ENCODE assay signal across 8 mouse cellular contexts in the genomic region with DNA sequence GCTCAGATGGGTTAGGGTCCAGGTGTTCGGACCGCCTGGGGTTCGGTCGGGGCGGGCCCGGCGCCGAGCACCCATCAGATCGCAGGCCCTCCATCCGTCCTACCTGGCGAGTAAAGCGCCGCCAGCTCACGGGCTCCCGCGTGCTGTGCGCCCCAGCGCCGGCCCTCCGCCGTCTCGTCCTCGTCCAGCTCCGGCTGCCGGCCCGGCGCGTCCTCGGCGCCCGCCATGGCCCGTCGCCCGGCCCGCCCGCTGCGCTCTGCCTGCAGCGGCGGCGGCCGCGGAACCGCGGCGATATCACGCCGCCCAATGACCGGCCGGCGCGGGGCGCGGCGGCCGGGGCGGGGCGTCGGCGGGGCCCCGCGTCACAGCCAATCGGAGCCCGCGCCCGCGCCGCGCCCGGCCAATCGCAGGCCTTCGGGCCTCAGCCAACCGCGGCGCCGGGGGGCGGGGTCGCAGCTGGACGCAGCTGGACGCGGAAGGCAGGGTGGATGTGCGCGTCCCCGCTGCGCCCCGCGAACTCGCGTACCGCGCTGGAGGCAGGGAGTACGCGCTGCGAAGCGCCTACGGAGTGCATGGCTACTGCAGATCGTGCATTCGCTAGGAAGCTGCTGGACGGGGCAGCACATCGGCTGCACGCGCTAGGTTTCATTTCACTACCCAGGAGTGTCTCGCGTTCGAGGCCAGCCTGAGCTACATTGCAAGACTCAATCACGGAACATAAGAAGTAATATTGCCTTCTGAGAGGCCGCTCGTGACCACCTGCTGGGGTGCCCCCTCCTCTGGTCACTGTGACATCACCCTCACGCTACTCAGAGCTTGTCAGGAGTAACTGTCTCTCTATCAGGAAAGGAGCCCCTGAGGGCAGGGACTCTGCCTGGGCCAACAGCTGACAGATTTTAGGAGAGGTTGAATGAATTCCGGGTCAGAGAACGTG. TPM values are rescaled to one million over a fixed set of nuclear protein-coding genes. Genes with fewer than 3 reads are reported as not detected.
DNase-seq lines count a peak whose midpoint lies in the region; TF ChIP-seq lines count a peak whose summit lies in the region.

A gene (minus strand): TSS at position 227 of the 934 bp plus-strand sequence.

- DNase-seq in B cell, adult 2 months = peak; percentile 94 to 95
- peak; percentile 93 to 94 for DNase-seq in heart, adult 9 months (ENCODE audit: low spot score in 2 of 2)
- peak; percentile 95 for DNase-seq in kidney, adult 9 months
- peak; percentile 98 for DNase-seq in liver
- peak; percentile 71 to 86 for DNase-seq in monocyte, adult 2 months (ENCODE audit: low read depth in 1 of 2, low spot score in 2 of 2)
- peak; percentile 92 to 93 for DNase-seq in spleen, postnatal 14 days (ENCODE audit: low spot score in 2 of 2)

- H3K4me1 ChIP-seq in bone marrow macrophage, adult 2 months (ENCODE audit: control insufficient read depth, insufficient read depth, low read length) = peaks cover 23% of the 10 kb centered on the region
- H3K4me1 ChIP-seq in embryonic fibroblast, embryonic 13.5 days (ENCODE audit: control insufficient read depth, insufficient read depth, low read length) = peaks cover 6% of the 10 kb centered on the region; the same call in 1 of the 2 replicates

- peak within 1 kb of the TSS; percentile 99 for H3K27ac ChIP-seq in bone marrow macrophage, adult 2 months (ENCODE audit: insufficient read depth, low read depth, low read length)
- no peak within 1 kb of the TSS for H3K27ac ChIP-seq in embryonic fibroblast, embryonic 13.5 days (ENCODE audit: insufficient read depth, low read length)

- H3K4me3 ChIP-seq in bone marrow macrophage, adult 2 months (ENCODE audit: insufficient read depth, low read length) = peak within 1 kb of the TSS; percentile 79
- peak within 1 kb of the TSS; percentile 92 for H3K4me3 ChIP-seq in embryonic fibroblast, embryonic 13.5 days (ENCODE audit: insufficient read depth, low read length)

- peak; percentile 73; the same call in 1 of the 2 replicates for TF ChIP-seq POLR2A in bone marrow macrophage, adult 2 months (IDR thresholded peaks at IDR 0.05; ENCODE audit: borderline replicate concordance, low read depth, low read length)
- peak; percentile 93 for TF ChIP-seq POLR2A in embryonic fibroblast, embryonic 13.5 days (IDR thresholded peaks at IDR 0.05; ENCODE audit: low read depth, low read length)

- TF ChIP-seq CTCF in bone marrow macrophage, adult 2 months (IDR thresholded peaks at IDR 0.05; ENCODE audit: low read depth, low read length) = no peak
- TF ChIP-seq CTCF in embryonic fibroblast, embryonic 13.5 days (IDR thresholded peaks at IDR 0.05; ENCODE audit: borderline replicate concordance, insufficient read depth, low read length) = no peak

RNA-seq across cellular contexts. Expression of the gene that starts here (rescaled TPM):
- polyA plus RNA-seq in bone marrow macrophage, adult 2 months (2012; ENCODE audit: insufficient read depth, insufficient read length, missing spikeins) = 13.5 and 19.6 TPM in 2 replicates
- polyA plus RNA-seq in embryonic fibroblast, embryonic 13.5 days (2011; ENCODE audit: insufficient read length, low read depth, missing spikeins) = 6.0 and 17.3 TPM in 2 replicates
